Mouse (Mus musculus) thymus, adult 2 months (tissue): Measurements from ENCODE around the gene Kdm1b. TPM values are rescaled to one million over a fixed set of nuclear protein-coding genes. Genes with fewer than 3 reads are reported as not detected.

ENCODE experiments used
- DNase-seq: peaks from one replicate; pipeline ENCODE4 v3.0.0; 2021
- H3K27ac ChIP-seq: fragments of 200-500 bp; 2 replicates; pipeline ENCODE4 v1.5.1; 2012; ENCODE audit warnings: low read length, control low read depth; ENCODE audit not compliant: control insufficient read depth, insufficient read depth
- H3K27me3 ChIP-seq: fragments of 200-500 bp; 2 replicates; pipeline ENCODE4 v1.6.1; 2012; ENCODE audit warnings: mild to moderate bottlenecking, low read length, moderate library complexity, mixed read lengths; ENCODE audit not compliant: control insufficient read depth, insufficient read depth
- H3K36me3 ChIP-seq: fragments of 200-500 bp; 2 replicates; pipeline ENCODE4 v1.6.1; 2012; ENCODE audit warnings: mild to moderate bottlenecking, low read length, moderate library complexity; ENCODE audit not compliant: control insufficient read depth, insufficient read depth
- H3K4me1 ChIP-seq: fragments of 200-500 bp; replicated peaks from 2 replicates; pipeline ENCODE4 v1.6.1; 2012; ENCODE audit warnings: low read length; ENCODE audit not compliant: control insufficient read depth, insufficient read depth
- H3K4me3 ChIP-seq: fragments of 200-500 bp; 2 replicates; pipeline ENCODE4 v1.5.1; 2012; ENCODE audit warnings: mild to moderate bottlenecking, low read length, control low read depth, moderate library complexity; ENCODE audit not compliant: control insufficient read depth, insufficient read depth
- CTCF ChIP-seq: fragments of 200-500 bp; IDR thresholded peaks from 2 replicates; pipeline ENCODE4 v1.5.1; 2012; ENCODE audit warnings: mild to moderate bottlenecking, control low read depth, low read length, moderate library complexity, borderline replicate concordance; ENCODE audit not compliant: control insufficient read depth, poor library complexity, insufficient read depth; ENCODE audit errors: extremely low read depth
- POLR2A ChIP-seq: fragments of 200-500 bp; IDR thresholded peaks from 2 replicates; pipeline ENCODE4 v1.6.1; 2012; ENCODE audit warnings: mild to moderate bottlenecking, low read length, control low read depth, moderate library complexity; ENCODE audit not compliant: control insufficient read depth, poor library complexity, insufficient read depth; ENCODE audit errors: extremely low read depth
- WGBS: fragments of 180-500 bp; shearing (Covaris S2); methylation state at CpG from one replicate; pipeline ENCODE4 v1.1.7; 2018; 5-methylcytosine and 5-hydroxymethylcytosine counted together
- polyA plus RNA-seq: library from polyadenylated mRNA; depleted of rRNA; stranded (reverse); fragments of >200 nt; gene quantifications from 2 replicates; pipeline ENCODE4 v1.2.3, GENCODE M21; 2012

The Kdm1b gene
- polyA plus RNA-seq, 1 experiment = 25.2 TPM

GRCm38 (mm10) chr13:47017259-47017658, 26.0 kb upstream of the Kdm1b start:
- Histone ChIP-seq H3K4me3 (no peak overlapping the region), H3K27ac (no peak overlapping the region), H3K27me3 (no peaks in the 10 kb centered on the region), H3K36me3 (no peaks in the 10 kb centered on the region), H3K4me1 (peaks cover 6% of the 10 kb centered on the region; the same call in 1 of the 2 replicates)
- 62% methylated on average over 5 of the region's 5 CpGs for WGBS
- TF ChIP-seq POLR2A (no peak), CTCF (no peak)
- DNase-seq = peak; percentile 14

GRCm38 (mm10) chr13:47019774-47020173, 23.5 kb upstream of the Kdm1b start:
- Histone ChIP-seq H3K4me1 (no peaks in the 10 kb centered on the region), H3K4me3 (no peak overlapping the region), H3K27me3 (no peaks in the 10 kb centered on the region), H3K36me3 (no peaks in the 10 kb centered on the region), H3K27ac (no peak overlapping the region)
- TF ChIP-seq CTCF (no peak), POLR2A (no peak)
- WGBS = 91% methylated on average over 7 of the region's 7 CpGs
- no peak for DNase-seq

GRCm38 (mm10) chr13:47020798-47021197, 22.5 kb upstream of the Kdm1b start:
- Histone ChIP-seq H3K27me3 (no peaks in the 10 kb centered on the region), H3K27ac (no peak overlapping the region), H3K36me3 (no peaks in the 10 kb centered on the region), H3K4me1 (no peaks in the 10 kb centered on the region), H3K4me3 (no peak overlapping the region)
- no peak for TF ChIP-seq CTCF
- TF ChIP-seq POLR2A = no peak
- no peak for DNase-seq
- WGBS = 96% methylated on average over 7 of the region's 7 CpGs

- DNase-seq = no peak
- TF ChIP-seq POLR2A (no peak), CTCF (no peak)
- Histone ChIP-seq H3K4me3 (no peak overlapping the region), H3K27ac (no peak overlapping the region), H3K4me1 (no peaks in the 10 kb centered on the region), H3K36me3 (no peaks in the 10 kb centered on the region), H3K27me3 (no peaks in the 10 kb centered on the region)
- 90% methylated on average over 17 of the region's 17 CpGs for WGBS
These were observed 12.8 kb upstream of the Kdm1b start for GRCm38 (mm10) chr13:47030376-47031107.

GRCm38 (mm10) chr13:47033602-47034001, 9.7 kb upstream of the Kdm1b start:
- Histone ChIP-seq H3K27me3 (no peaks in the 10 kb centered on the region), H3K27ac (no peak overlapping the region), H3K4me3 (no peak overlapping the region), H3K4me1 (no peaks in the 10 kb centered on the region), H3K36me3 (no peaks in the 10 kb centered on the region)
- DNase-seq = no peak
- TF ChIP-seq CTCF = no peak
- TF ChIP-seq POLR2A = no peak
- WGBS = 95% methylated on average over 4 of the region's 4 CpGs

- TF ChIP-seq CTCF (no peak), POLR2A (no peak)
- no peak overlapping the region for H3K27ac ChIP-seq
- no peak overlapping the region for H3K4me3 ChIP-seq
- 91% methylated on average over 6 of the region's 6 CpGs for WGBS
- no peaks in the 10 kb centered on the region for H3K36me3 ChIP-seq
- H3K4me1 ChIP-seq = no peaks in the 10 kb centered on the region
- H3K27me3 ChIP-seq = no peaks in the 10 kb centered on the region
- DNase-seq = no peak
These were observed 5.4 kb upstream of the Kdm1b start for GRCm38 (mm10) chr13:47037946-47038345.
